Mouse (Mus musculus): Measurements from ENCODE around the gene Sftpd. TPM values are rescaled to one million over a fixed set of nuclear protein-coding genes. Genes with fewer than 3 reads are reported as not detected.

Gene Sftpd
- not detected for polyA plus RNA-seq (2017; shearing (Covaris generic))

DNA sequence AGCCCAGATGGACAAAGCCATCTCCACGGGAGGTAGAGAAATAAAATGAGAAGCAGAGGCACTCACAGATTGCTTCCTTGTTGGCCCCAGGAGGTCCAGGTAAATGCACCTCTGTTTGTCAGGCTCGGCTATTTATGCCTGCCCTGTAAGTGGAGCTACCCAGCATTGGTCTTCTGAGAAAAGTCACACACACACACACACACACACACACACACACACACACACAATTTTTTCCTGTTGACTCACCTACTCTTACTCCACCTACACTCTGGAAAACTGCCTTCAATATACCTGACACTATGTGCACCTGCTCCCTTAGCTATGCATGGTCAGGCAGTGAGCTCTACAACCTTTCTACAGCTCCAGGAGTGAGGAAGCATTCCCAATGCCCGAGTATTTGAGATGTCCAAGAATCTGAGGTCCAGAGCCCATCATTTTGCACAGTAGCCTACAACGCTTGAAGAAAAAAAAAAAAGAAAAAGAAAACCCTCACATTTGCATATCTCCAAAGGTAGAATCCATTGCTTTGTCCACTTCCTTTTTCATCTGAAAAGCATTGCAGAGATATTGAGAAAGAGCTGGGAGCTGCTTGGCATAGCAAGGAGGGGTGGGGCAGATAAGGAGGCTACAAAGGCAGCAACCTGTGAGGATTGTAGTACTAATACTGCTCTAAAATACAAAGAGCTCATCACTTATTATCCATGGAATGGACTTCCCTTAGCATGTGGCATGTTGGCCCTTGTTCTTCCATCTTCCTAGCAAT lies at the start of gene Sftpd:
Gene Sftpd (minus strand): TSS at position 91 of the 763 bp plus-strand sequence.
- ATAC-seq = no peak

DNA sequence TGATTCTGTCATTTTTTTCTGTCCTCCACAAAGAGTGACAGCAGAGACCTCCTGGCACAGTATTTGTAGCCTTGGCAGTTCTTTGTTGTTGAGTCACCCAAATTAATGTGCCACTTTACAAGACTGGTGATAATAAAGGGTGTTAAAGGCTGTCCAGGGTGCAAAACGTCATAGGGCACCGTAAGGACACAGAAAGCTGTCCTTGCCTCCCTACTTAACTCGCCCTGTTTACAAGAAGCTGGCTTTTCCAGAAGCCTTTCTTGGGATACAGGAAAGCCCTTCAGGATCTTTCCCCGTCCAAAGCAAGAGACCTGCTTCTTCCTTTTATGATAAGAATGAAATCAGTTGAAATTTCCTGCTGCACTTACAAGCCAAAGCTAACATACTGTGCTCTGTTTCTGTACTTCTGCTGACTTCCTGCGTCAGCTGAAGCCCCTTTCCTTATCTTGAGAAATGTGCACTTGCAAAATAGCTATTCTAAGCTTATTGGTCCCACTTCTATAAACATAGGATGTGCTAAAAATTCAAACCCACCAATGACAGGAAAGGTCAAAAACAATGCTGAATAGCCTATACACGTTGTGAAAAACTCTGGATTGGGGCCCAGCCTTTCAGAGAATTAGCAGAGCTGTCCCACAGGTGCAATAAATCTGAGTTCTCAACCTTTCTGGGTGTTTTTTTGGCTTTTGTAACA lies 13.2 kb upstream of the Sftpd start:
- ATAC-seq = no peak

DNA sequence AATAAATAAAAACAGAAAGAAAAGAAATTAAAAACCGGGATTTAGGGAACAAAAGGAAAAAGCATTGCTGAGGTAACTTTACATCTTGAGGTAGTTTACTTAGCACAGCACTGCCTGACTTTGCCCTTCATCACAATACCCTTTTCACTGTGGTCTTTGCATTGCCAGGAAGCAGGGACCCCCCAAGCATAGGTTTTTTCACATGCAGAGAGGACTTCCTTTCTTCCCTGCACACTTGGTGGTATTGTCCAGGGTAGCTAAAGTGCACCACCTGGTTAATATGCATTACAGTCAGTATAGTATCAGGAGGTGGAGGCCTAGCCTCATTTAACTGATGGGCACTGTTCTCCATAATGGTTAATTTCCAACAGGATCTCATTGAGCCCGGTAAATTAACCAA lies 4.5 kb upstream of the Sftpd start:
- ATAC-seq = no peak

DNA sequence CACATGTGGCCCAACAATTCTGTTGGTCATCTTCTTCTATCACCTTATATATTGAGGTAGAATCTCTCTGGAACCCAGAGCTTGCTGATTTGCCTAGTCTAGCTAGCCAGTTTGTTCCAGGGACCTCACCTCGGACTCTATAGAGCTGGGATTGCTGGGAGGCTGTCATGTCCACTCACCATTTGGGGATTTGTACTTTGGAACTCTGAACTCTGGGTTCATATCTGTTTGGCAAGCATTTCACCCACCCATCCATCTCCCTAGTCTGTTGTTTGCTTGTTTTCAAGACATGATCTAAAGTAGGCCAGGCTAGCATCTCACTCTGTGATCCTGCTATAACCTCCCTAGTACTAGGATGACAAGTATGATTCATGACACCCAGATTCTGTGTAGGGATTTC lies 10.1 kb downstream of the Sftpd start:
- ATAC-seq = no peak

DNA sequence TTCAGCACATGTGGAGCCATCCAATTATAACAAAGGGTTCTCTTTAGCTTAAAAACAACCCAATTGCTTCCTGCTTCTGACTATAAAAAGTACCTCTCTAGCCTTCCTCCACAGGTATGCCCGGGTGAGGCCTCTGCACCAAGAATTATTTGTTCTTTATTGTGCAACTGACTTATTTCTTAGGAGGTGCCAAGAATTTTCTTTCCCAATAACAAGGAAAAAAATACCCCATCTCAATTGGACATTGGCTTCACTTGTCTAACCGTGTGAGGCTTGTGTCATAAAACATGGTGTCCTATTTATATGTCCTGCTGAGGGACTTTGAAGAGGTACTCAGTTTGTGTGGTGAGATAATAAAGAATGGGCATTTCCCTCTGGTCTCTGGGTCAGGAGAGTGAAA lies 14.4 kb downstream of the Sftpd start:
- ATAC-seq = no peak

DNA sequence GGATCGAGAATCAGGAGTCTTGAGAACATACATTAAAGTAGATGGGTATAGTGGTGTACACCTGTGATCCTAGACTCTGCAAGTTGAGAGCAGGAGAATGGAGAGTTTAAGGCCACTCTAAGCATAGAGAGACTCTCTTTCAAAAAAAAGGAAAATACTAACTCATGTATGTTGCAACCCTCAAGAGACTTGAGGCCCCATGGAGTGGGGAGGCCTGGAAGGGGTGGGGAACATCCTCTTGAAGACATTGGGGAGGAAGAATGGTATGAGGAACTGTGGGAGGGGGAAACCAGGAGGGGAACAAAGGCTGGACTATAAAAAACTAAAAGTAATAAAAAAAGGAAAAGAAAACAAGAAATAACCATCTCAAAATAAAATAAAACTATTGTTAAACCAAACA lies 16.4 kb downstream of the Sftpd start:
- no peak for ATAC-seq

DNA sequence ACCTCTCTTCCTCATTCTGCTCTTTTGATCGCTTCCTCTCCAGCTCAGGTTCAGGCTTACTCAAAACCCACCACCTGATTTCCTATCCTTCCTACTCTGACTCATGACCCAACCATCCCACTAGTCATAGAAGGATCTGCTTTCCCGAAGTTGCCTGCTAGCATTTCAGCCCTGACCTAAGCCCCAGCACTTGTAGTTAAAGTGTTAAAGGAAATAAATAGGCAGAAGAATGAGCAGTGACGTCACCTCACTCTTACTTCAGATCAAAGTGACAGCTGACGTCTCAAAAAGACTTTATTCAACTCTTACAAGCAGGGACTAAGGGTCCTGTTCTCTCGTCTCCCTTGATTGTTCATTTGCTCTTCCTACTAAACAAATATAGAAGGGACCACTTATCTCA lies 17.7 kb downstream of the Sftpd start:
- ATAC-seq = no peak

DNA sequence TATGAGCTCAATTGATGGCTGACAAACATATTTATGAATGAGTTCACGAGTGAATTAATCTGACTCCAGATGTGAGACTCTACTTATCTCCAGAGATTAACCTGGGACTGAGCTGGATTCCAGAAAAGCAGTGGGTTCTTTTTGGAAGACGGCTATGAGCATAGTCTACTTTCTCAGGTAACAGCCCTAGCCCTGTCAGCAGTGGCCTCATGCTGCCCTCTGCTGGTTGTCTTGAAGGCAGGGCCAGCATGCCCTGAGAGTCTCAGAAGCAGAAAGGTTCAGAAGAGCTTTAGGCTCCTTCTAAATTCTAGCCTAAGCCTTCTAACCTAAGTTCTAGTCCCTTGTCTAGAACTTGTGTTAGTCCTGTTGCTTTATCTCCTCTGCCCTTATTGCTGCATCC lies 22.3 kb downstream of the Sftpd start:
- no peak for ATAC-seq

DNA sequence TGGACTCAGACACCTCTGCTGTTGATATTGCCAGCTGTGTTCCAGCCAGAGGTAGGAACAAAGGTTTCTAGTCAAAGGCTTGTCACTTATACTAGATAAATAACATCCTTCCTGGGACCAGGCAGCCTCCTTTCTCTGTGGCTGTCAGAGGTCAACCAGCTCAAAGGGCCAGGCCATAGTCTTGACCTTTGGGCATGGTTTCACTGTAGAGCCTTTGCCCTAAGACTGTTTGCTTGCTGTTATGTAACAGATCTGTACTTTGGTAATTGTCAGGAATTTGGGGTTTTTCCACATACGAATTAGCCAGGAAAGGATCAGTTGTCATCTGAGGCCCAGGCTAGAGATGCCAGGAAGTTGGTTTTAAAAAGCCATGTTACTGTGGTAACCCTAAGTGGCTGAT lies 24.2 kb downstream of the Sftpd start:
- ATAC-seq = no peak

DNA sequence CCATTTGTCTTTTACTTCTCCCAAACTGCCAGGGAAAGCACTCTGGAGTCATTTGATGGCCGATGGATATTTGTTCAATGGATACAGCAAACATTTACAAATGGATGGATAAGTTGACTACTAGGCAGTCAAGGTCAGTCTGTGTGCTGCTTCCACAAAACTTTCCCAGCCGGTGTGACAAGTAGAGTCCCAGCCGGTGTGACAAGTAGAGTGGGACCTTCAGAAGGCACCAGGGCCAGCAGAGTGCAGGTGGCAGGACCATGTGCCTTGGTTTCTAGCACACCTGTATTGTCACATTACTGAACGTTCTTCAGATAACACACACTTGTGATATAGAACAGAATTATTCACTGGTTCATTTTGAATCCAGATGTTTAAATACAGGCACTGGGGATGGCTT lies 24.9 kb downstream of the Sftpd start:
- no peak for ATAC-seq

DNA sequence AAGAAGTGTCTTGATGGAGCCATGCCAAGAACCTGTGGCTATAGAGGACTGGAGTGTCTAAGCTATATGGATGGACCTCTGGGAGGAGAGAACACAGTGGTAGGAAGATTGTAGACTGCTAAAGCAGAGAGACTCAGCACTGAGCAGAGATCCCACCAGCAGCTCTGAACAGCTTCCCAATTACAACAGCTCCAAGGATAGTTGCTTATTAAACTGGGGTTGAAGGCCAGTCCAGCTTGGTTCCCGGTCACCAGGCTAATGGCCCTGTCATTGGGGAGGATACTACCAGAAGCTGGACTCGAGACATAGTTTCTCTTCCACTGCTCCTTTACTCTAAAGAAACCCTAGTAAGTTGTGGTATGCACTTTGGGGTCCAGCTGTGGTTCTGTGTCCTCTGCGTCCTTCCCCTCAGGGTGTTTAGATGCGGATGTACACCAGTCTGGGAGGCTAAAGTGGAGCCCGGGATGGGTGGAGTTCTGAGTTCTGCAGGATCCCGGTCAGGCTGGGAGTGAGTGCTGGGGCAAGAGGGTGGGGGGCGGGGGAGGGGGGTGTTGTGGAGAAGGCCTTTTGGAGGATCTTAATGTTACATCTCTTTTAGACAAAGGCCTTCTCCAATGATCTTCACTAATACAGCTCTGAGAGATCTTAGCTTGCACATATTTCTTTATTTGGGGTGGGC lies 33.6 kb downstream of the Sftpd start, which contains the start of gene Mbl1:
Gene Mbl1 (plus strand): TSS at position 239 of the 679 bp plus-strand sequence.
- ATAC-seq = no peak

DNA sequence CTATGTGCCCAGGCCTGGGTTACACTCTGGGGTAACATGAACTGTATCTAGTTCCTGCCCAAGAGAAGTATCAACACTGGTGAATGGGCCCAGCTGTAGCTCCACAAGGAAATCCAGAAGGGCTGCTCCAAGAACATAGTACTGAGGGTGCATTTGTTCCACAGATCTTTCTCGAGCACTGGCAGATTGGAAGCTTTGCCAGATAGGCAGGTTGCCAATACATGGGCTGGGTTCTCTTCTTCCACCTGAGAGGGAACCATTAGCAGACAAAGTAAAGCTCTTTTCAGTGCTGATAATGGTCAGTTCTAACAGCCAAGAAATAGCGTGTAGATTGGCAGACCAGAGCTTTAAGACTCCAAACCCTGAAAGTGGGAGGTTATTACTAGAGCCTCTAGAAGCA lies 37.6 kb downstream of the Sftpd start:
- ATAC-seq = no peak

DNA sequence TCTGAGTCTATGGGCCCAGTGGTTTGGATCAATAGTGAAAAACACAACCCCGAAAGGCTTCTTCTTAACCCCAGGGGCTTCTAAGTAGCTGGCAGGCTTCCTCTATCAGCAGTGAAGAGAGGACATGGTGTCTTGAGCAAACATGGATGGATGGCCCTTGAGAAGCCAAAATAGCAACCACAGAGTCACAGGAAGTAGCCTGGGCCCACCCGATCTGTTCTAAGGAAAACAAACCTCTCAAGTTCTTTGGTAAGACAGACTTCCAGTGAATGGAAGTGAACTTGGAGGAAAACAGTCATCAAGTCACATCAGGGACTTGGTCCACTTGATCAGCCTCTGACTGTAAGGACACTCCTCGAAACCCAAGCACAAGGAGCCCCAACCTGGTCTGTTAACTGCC lies 38.0 kb downstream of the Sftpd start:
- no peak for ATAC-seq

DNA sequence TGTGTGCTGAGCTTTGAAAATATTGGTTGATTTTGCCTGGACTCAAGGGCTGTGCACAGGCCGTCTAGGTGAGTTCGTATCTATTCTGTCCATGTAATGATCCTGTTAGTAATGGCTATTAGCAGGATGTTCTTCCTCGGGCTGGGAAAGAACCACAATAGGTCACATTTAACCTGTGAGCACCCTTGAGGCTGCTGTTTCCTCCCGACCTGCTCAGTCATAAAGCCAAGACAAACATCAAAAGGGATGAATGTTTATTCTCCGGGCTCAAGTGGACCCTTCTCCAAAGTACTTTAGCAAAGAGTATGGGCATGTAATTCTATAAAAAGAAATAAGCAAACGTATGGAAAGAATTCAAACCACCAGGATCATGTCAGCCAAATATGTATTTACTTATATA lies 38.9 kb downstream of the Sftpd start:
- ATAC-seq = no peak

DNA sequence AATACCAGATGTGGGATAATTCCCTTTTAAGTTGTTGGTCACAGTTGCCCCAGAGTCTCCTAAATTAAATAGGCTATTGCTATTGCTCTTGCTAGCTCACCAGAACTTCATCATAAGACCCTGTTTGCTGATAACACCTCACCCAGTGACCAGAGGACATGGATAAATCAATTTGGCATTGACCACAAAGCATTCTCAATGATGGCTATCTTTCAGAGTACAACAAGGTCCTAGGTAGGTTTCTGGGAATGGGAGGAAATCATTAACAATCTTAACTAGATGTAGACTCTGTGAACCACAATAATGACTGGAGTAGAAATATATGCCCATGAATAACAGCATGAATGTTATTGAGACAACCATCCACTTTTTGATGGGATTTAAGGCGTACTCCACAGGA lies 44.3 kb downstream of the Sftpd start:
- no peak for ATAC-seq

DNA sequence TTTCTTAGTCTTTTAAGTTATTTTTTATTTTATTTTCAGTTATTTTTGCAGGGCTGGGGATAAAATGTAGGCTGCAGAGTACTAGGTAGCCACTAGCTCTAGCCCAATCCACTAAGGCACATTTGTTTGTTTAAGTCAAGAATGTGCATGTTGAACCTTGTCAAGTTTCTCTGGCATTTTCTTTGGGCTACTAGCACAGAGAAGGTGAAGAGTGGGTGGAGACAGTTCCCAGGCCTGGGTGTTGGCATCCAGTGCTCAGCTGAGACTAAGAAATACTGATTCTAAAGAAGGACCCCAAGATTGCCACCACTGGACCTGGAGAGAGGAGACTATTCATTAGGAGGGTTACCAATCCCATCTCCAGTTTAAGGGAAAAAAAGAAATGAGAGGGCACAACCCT lies 47.9 kb downstream of the Sftpd start:
- ATAC-seq = no peak

DNA sequence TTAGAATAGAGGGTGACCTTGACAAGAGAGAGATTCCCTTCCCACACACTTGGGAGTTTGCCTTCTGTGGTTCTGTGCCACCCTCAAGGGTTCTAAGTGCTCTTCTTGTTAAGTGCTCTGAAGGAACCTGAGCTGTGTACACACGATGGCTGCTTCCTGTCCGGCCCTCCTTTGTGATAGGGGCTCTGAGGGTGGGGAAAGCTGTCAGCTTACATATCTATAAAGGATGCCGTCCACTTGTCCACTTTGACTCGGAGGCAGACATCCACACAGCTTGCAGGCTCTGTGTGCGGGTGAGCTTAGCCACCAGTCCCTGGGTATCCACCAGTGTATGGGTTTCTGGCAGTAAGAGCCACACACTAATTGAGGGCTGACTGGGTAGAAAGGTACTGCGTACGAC lies 53.4 kb downstream of the Sftpd start, which contains the start of gene Sftpa1:
Gene Sftpa1 (plus strand): TSS at position 243 of the 400 bp plus-strand sequence.
- no peak for ATAC-seq

DNA sequence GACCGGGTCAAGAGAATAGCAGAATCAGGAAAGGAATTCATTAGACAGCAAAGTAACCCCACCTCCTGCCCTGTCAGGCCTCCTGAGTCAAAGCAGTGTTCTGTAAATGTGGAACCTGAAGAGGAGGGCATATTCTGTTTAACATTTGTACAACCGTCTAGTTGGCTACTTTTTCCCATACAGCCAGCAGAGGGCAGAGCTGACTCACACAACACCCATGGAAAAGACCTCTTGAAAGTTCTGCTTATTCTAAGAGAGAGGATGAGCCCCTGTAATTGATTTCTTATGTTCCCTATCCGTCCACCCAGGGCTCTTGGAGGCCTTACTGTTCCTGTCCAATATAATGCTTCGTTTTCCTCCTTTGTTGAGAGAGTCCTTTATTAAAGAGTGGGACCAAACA lies 57.0 kb downstream of the Sftpd start:
- no peak for ATAC-seq

DNA sequence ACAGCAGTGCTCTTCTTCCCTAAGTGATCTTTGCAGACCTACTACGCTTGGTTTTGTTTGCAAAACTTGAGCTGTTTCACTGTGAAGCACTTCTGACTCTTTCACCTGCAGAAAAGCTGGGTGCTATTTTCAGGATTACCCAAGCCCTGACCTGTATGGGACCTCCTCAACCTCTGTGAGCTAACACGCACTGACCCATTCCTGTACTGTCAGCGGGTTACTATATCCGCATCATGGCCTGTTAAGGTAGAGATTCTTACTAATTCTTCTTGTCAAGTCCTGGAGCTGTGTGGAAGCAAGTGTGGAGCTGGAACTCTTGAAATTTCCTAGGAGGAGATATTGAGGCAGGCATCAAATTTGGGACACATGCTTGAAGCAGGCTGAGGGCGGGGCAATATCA lies 60.3 kb downstream of the Sftpd start:
- no peak for ATAC-seq
